Mouse (Mus musculus): ENCODE measurements around the gene Tns3.

DNA sequence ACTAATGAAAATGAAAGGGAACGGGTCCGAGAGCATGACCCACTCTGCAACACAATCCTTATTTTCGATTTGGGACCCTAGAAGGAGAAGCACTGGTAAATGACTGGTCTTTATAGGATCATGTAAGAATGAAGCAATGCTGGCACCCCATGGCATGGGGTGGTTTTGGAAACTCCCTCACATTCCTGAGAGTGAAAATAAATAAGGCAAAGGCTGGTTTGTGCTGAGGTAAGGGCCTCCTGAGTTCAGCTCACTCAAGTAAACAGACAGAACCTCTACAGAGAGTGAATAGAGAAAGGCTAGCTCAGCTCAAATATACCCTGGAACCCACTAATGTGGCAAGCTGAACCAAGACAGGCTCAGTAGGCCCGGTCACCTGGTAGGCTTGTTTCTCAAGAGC is 179.8 kb downstream of the Tns3 start:
- TF ChIP-seq CTCF (IDR thresholded peaks at IDR 0.05; ENCODE audit: borderline replicate concordance, insufficient read depth, low read depth, low read length): no peak
- TF ChIP-seq POLR2A (IDR thresholded peaks at IDR 0.05; ENCODE audit: borderline replicate concordance, insufficient read depth, low read length): no peak
